ENCODE assay signal across 16 mouse cellular contexts in genomic region chr3:83801649-83802155, GRCm38 (mm10). TPM values are rescaled to one million over a fixed set of nuclear protein-coding genes. Genes with fewer than 3 reads are reported as not detected.
DNase-seq lines count a peak whose midpoint lies in the region; ATAC-seq and TF ChIP-seq lines count a peak whose summit lies in the region.
"Had no signal": no experiment of that assay in that cellular context is flagged by ENCODE, and none has a peak within 500 bp of the region (broad histone marks: within the 10 kb centered on the region; RNA-seq: fewer than 3 reads in every experiment).

No protein-coding gene starts in this region.

- TF ChIP-seq EP300 in liver, postnatal 0 days (IDR thresholded peaks at IDR 0.05; ENCODE audit: low read depth) = no peak

- no peaks in the 10 kb centered on the region for H3K36me3 ChIP-seq in lung, embryonic 14.5 days (ENCODE audit: insufficient read depth)
- no peaks in the 10 kb centered on the region for H3K36me3 ChIP-seq in liver, postnatal 0 days (replicated peaks; ENCODE audit: insufficient read depth, low read length)
- H3K36me3 ChIP-seq: embryonic facial prominence, embryonic 10.5 days; heart, embryonic 13.5 days; hindbrain, embryonic 12.5 days; limb, embryonic 15.5 days had no signal

- CTCF ChIA-PET in Patski (lab: Charles Lee) = interaction anchor here (0.8 to 1.7 kb wide), 3 partner anchors 11 to 100 kb away, joined by 3 to 8 read pairs (median 5); no protein-coding TSS in a partner anchor

- intact Hi-C loops in heart, postnatal 25 days (cut with DNase I) = no loop called here

- WGBS in lung, embryonic 14.5 days = 93% methylated on average over 4 of the region's 4 CpGs
- 84% methylated on average over 4 of the region's 4 CpGs for WGBS in liver, postnatal 0 days (ENCODE audit: insufficient replicate concordance)

- peak; percentile 61 for DNase-seq in heart, adult 11 months
- DNase-seq in heart, postnatal 25 days (ENCODE audit: low spot score) = no peak
- DNase-seq in lung, embryonic 14.5 days = no peak
- no peak for DNase-seq in lung, postnatal 14 days
- no peak for DNase-seq in Patski (ENCODE audit: low read depth, low spot score)
- DNase-seq in liver, postnatal 0 days = peak; percentile 21
- DNase-seq in cerebellum, adult 18-20 months = no peak
- DNase-seq in frontal cortex, postnatal 10 days (ENCODE audit: low spot score in 2 of 2) = no peak
- DNase-seq: cerebellum, postnatal 14 days; kidney, postnatal 25 days had no signal

- no peaks in the 10 kb centered on the region for H3K27me3 ChIP-seq in lung, embryonic 14.5 days (ENCODE audit: insufficient read depth, low read length)
- H3K27me3 ChIP-seq in Patski = peaks cover 14% of the 10 kb centered on the region
- H3K27me3 ChIP-seq in liver, postnatal 0 days (ENCODE audit: insufficient read depth, low read length) = no peaks in the 10 kb centered on the region
- H3K27me3 ChIP-seq: heart, embryonic 13.5 days; hindbrain, embryonic 12.5 days; limb, embryonic 15.5 days had no signal

- peak; percentile 38 for TF ChIP-seq CTCF in lung, embryonic 14.5 days (IDR thresholded peaks at IDR 0.05; ENCODE audit: low read depth)
- TF ChIP-seq CTCF in Patski (IDR thresholded peaks at IDR 0.05) = peak; percentile 70
- TF ChIP-seq CTCF in liver, postnatal 0 days (IDR thresholded peaks at IDR 0.05; ENCODE audit: low read depth) = peak; percentile 53

- no peaks in the 10 kb centered on the region for H3K4me1 ChIP-seq in lung, embryonic 14.5 days (ENCODE audit: insufficient read depth)
- no peaks in the 10 kb centered on the region for H3K4me1 ChIP-seq in liver, postnatal 0 days (ENCODE audit: insufficient read depth)
- H3K4me1 ChIP-seq: heart, embryonic 13.5 days; hindbrain, embryonic 12.5 days; limb, embryonic 15.5 days had no signal

- POLR2A ChIA-PET in Patski (lab: Charles Lee) = no interaction called here

- H3K9ac ChIP-seq in lung, embryonic 14.5 days = no peak overlapping the region
- no peak overlapping the region for H3K9ac ChIP-seq in liver, postnatal 0 days (replicated peaks)
- H3K9ac ChIP-seq: heart, embryonic 13.5 days; hindbrain, embryonic 12.5 days; limb, embryonic 15.5 days had no signal

- no peak for ATAC-seq in lung, embryonic 14.5 days (ENCODE audit: insufficient read depth)
- ATAC-seq in Patski = no peak
- ATAC-seq in liver, postnatal 0 days = no peak

- no peak overlapping the region for H3K4me2 ChIP-seq in lung, embryonic 14.5 days
- H3K4me2 ChIP-seq in liver, postnatal 0 days (ENCODE audit: low read depth, low read length) = no peak overlapping the region
- H3K4me2 ChIP-seq: heart, embryonic 13.5 days; hindbrain, embryonic 12.5 days; limb, embryonic 15.5 days had no signal

- no peak overlapping the region for H3K27ac ChIP-seq in lung, embryonic 14.5 days (ENCODE audit: low read depth)
- no peak overlapping the region for H3K27ac ChIP-seq in liver, postnatal 0 days (ENCODE audit: low read depth)
- H3K27ac ChIP-seq: embryonic facial prominence, embryonic 10.5 days; heart, embryonic 13.5 days; hindbrain, embryonic 12.5 days; limb, embryonic 15.5 days; macrophage had no signal

- no peak overlapping the region for H3K4me3 ChIP-seq in lung, embryonic 14.5 days (ENCODE audit: low read depth, low read length)
- no peak overlapping the region for H3K4me3 ChIP-seq in liver, postnatal 0 days (ENCODE audit: low read depth, low read length)
- H3K4me3 ChIP-seq: embryonic facial prominence, embryonic 10.5 days; heart, embryonic 13.5 days; hindbrain, embryonic 12.5 days; limb, embryonic 15.5 days had no signal

- H3K9me3 ChIP-seq in lung, embryonic 14.5 days (ENCODE audit: low read depth, low read length) = no peaks in the 10 kb centered on the region
- peaks cover 4% of the 10 kb centered on the region; the same call in 1 of the 2 replicates for H3K9me3 ChIP-seq in liver, postnatal 0 days (ENCODE audit: low read length)
- H3K9me3 ChIP-seq: heart, embryonic 13.5 days; hindbrain, embryonic 12.5 days; limb, embryonic 15.5 days had no signal

- in situ Hi-C loops in Patski (cut with MboI; ENCODE audit: low pct_unique_long_range_greater_than_20kb) = loop anchor here (5.0 to 10.0 kb wide), 2 partner anchors 91 to 323 kb away; no protein-coding TSS in a partner anchor

RNA-seq across cellular contexts. Expression of gene Sfrp2, which starts 35.6 kb away (rescaled TPM):
- total RNA-seq in heart, postnatal 25 days (2021) = 1 to 10 TPM; 5.1 to 7.1 TPM
- polyA plus RNA-seq in lung, embryonic 14.5 days (2014; fragmentation: Nextera tagmentation; extraction: Ambion mirVana) = 87.3 and 92.3 TPM in 2 replicates
- polyA plus RNA-seq in Patski (2021) = 0.23 TPM
- polyA plus RNA-seq in liver, postnatal 0 days (2015; fragmentation: Nextera tagmentation; extraction: Ambion mirVana) = 1.0 and 1.6 TPM in 2 replicates
- total RNA-seq: neutrophil, adult 5-6 weeks had no signal
- polyA plus RNA-seq: macrophage had no signal

RNA-seq across cellular contexts. Expression of gene Tlr2, which starts 39.9 kb away (rescaled TPM):
- 1 to 10 TPM; 2.1 to 2.8 TPM for total RNA-seq in heart, postnatal 25 days (2021)
- polyA plus RNA-seq in lung, embryonic 14.5 days (2014; fragmentation: Nextera tagmentation; extraction: Ambion mirVana) = 3.5 and 4.6 TPM in 2 replicates
- polyA plus RNA-seq in Patski (2021) = 23.1 TPM
- polyA plus RNA-seq in liver, postnatal 0 days (2015; fragmentation: Nextera tagmentation; extraction: Ambion mirVana) = 2.1 and 2.5 TPM in 2 replicates

Comparison
In these comparisons a context has a peak if more than half of its experiments do, and no peak if none do; other contexts are left out.
1. DNase-seq: peak in heart, adult 11 months (single experiment) and liver, postnatal 0 days (single experiment); none in heart, postnatal 25 days (single experiment), lung, embryonic 14.5 days (single experiment), lung, postnatal 14 days (single experiment), Patski (single experiment), cerebellum, adult 18-20 months (0 of 2) and frontal cortex, postnatal 10 days (0 of 2).
2. RNA of gene Sfrp2, which starts 35.6 kb away (polyA plus RNA-seq): 87.3 to 92.3 TPM in lung, embryonic 14.5 days; 1.0 to 1.6 TPM in liver, postnatal 0 days and 0.23 TPM in Patski (single experiment); every median in the first group is over 10 times any median in the second.
3. Peak in every context shown above with its lines, with median percentiles within 50 percentile points of each other: CTCF ChIP-seq.